Mouse (Mus musculus) cerebellum, adult 18-20 months (tissue): ENCODE measurements around the gene Nav1.

Source experiments
- DNase-seq, 2 experiments: peaks; one replicate each; pipeline ENCODE4 v3.0.0; 2021

Gene Nav1

DNA sequence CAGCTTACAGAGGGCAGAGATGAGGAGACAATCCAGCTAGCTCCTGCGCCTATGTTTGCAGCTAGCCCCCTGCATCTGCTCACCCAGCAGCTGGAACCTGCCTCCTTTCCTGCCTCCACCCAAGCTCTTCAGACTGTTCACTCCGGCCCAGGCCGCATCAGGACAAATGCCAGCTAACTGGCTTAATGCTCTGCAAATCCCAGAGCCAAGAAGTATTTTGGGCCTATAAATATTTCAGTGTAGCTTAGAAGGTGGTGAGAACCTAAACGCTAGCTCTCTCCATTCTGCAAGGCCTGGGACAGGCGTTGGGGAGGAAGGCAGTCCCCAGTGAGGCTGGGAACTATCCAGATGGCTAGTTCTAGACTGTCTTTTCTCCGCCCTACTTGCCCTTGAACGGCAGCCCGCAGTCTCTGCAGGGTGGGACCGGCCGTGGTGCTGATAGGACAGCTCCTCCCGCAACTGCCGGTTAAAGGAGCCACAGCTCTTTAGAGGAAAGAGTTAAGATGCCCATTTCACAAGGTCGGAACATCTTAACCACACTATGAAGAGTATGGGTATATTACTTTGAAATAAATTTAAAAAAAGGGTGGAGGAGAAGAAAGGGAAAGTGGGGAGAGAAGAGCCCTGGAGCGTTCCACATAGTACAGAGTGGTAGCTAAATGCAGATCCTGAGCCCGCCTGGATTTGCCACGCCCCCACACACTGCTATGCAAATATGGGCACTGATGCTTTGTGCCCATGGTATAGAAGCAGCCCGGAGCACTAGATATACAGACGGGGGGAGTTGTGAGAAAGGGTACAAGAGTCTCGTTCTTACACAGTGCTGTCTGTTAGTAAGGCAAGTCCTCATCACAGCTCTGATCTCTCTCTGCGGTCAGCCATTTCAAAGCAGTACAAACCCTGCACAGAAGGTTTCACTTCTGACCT is 8.9 kb upstream of the Nav1 start:
- DNase-seq: peak; percentile 55 to 60

DNA sequence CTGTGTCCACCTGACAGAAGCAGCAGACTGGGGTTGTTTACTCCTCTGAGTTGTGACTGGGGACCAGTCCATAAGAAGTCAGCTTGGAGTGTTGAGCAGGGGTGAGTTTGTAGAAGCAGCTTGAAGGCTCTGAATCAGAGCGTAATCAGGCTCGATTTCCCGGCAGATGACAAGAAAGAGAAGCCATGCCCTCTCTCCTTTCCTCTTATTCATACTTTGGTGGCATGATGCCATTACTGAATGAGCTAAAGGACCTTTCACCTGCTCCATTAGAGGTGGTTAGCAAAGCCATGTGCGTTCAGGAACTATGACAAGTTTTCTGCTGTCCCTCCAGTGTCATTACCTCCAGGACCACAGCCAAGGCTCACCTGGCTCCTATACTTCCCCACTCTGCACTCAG is 2.5 kb upstream of the Nav1 start:
- no peak for DNase-seq

DNA sequence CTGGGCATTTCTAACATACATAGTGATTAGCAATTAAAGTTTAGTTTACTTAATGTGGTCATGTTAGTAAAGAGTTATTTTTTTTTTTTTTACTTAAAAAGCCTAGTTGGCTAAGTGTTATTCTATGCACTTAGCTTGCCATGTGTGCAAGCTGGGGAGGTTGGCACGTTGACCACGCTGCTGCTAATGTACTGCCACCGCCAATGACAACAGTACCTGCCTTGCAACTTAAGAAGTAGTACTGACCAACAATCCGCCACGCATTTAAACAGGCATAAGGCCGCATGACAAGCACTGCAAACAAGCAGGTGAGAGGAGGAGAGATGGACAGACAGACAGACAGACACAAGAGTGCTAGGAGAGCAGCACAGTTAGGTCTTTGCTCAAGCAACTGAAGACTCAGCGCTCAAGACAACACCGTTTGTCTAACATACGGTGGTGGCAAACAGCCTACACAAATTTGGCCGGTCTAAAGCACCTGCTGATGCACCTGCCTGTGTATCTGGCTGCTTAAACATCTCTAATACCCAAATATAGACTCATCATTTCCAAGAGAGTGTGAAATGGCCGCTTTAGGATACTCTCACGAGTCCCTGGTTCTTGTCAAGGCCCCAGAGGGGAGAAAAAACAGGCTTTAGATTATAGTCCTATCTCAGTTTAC is 610 bp downstream of the Nav1 start:
- DNase-seq: peak; percentile 68 to 72

DNA sequence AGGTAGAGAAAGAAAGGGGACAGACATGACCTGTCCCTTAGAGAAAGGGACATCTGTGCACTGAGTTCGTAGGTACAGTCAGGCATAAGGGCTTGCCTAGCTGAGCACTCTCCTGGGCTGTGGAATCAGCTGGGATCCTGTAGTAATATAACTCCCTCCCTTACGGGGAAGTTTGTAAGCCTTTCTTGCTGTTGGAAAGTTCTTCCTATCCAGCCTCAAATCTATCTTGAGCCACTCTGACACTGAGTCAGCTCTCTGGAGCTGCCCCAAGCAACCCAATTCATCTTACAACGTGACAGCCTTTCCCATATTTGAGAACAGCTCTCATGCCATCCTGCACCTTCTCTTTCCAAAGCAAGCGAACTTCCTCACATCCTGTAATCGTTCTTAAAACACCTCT is 1.6 kb downstream of the Nav1 start:
- no peak for DNase-seq

DNA sequence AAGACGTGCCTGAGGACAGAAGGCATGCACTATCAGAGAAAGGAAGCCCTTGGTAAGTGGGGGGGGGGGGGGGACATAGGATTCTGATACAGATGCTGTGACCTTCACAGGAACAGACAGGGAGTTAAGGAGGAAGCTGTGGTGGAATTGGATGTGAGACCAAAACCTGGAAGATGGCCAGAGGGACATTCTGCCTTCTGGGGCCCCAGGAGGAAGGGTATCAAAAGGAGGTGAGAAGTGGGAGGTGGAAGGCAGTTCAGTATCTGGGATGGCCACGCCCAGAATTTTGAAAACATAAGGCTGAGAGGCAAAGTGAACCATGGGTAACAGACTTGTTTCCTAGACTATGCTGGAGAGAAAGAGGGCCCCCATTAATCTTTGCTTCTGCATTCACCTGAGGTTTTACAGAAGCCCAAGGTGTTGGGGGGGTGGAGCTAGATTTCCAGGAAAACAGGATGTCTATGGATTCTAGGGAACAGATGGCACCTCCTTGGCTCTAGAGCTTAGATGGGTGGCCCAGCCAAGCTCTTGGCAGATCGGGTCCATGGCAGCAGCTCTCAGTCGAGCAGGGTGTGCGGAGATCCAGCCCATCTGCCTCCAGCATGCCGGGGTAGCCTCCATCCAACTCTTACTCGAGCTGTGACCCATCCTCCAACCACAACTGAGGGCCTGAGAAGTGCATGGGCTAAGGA is 2.6 kb downstream of the Nav1 start:
- peak; percentile 83 to 88 for DNase-seq

DNA sequence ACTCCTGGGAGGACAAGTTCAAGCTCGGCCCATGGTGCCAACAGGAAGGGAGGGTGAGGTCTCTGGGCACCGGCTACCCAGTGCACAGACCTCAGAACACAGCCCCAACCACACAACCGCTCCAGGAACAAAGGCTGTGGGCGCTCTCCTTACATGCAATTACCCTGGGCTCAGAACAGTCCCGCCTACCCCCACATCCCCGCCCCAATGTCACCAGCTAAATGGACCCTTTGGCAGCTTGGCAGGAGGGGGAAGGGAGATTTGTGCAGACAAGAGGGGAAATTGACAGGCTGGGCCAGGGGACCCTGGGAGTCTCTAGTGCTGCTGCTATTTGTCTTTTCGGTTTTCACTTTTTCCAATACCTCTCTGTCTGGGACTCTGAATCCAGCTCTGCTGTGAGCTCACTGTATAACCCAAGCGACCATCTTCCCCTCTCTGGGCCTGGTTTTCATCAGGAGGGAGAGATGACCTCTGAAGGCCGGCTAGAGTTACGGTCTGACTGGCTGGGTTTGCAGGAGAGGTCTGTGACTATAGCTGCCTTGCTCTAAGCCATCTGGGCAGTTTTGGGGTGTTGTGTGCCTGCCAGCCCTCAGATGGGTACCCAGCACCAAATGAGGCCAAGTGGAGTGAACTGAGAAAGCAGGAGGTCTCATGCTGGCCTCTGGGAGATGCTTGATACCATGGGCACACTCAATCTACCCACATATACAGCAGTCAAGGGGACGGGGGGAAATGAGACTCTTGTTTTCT is 3.8 kb downstream of the Nav1 start:
- no peak for DNase-seq

DNA sequence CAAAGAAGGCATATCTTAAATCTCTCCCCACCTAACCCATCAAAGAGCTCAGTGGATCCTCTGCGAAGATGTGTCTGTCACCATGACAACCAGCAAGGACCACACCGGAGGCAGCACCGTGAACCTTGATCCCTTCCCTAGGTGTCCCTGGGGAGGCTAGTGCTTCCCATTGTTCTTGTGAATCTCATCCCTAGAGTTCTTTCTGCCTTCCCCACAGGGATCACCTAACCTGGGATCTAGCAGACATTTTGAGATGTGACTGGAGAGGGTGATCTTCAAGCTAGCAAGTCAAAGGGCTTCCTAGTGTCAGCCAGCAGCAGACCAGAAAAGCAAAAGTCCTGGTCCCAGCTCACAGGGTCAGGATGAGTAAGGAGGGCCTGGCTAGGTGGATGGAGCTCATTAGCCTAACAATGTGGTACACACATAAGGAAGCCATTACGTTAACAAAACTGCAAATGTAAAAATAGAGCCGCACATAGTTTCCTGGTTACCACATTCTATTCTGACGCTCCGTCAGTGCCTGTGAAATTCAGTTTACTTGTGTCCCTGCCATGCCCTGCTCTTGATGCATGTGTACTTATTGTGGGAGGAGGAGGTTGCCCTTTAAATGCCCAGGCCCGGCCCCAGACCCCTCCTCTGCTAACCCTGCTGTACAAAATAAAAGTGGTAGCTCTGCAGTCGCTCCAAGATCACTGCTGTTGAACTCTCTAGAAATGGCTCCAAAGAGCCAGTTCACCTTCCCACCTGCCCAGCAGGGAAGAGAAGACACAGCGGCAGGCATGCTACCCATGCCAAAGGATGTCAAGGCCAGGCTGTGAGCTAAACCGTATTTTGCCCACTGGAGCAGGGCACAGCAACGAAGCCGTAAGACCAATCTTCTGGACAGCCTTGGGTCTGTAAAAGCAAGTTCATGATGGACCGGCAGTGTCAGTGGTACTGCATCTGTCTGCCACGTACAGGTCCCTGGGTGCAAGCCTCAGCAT is 6.8 kb downstream of the Nav1 start:
- DNase-seq: no peak

DNA sequence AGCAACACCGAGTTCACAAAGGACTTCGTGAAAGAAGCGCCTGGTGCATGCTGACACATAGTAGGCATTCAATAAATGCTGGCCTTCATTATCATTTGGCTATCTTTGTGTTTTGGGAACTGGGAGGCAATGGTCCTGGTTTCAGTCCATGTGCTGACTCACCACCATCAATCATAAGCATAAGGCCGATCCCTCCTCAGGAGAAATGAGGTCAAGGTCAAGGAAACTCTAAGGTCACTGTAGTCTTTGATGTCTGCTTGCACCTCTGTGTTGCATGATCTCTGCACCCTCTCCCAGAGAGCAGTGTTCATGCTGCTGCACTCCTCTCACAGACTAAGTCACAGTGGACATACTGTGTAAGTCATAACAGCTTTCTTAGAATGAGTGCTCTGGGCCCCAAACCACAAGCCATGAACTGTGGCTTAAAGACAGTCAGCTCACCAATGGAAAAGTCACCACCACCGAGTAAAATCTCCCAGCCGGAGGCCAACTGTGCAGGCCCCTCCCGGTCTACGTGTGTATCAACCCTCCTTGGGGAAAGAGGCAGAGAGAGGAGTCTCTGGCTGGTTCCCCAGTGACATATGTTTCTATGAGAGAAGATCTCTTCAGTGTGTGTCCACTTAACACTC is 8.7 kb downstream of the Nav1 start:
- DNase-seq: no peak

DNA sequence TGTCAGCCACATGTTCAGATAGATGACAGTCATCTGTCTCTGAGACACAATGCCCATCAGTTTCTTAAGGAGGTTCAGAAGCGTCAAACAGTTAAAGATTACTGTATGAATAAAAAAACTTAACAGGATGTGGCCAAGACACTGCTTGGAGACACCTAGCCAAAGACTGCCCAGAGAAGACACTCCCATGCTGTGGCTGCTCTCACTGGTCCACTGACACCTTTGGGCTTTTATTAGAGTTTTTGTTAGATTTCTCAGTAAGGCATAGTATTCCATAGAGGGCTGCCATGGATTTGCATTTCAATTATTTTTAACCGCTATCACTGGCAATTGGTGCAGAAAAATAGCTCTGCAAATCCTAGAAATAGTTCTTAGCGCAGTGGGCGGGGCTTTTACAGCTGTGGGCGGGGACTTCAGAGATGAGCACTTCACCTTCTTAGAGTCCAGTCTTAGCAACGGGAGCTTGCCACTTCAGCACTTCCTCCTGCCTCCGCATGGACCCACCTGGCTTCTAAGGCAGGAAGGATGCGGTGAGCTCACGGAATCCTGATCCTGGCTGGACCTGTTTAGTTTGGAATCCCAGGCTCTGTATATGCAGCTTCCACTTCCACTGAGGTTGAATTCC is 12.7 kb downstream of the Nav1 start:
- no peak for DNase-seq

DNA sequence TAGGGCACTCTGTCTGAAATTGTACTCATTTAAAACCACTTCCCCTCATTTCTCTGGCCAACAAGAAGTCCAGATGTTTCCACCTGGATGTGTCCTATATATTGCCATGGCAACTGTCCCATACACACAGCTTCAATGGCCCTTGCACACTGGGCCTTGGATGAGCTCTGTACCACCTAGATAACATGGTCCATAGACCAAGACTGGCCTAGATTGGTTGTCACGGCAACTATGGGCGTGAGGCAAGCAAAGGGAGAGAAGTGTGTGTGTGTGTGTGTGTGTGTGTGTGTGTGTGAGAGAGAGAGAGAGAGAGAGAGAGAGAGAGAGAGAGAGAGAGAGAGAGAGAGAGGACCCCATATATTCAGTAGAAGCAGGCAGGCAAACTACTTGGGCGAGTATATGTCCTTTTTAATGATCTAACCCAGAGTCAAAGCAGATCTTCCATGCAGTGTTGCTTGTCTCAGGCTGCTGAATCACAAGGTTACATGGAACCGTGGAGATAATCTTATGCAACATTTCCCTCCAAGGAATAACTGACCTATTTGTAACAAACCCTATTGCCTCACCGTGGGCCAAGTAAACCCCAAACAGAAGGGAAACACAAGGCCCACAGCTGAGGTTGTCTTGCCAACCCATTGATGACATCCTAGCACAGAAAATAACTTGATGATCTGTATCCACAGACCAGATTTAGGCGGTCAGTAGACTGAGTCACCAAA is 13.4 kb downstream of the Nav1 start:
- DNase-seq: no peak

DNA sequence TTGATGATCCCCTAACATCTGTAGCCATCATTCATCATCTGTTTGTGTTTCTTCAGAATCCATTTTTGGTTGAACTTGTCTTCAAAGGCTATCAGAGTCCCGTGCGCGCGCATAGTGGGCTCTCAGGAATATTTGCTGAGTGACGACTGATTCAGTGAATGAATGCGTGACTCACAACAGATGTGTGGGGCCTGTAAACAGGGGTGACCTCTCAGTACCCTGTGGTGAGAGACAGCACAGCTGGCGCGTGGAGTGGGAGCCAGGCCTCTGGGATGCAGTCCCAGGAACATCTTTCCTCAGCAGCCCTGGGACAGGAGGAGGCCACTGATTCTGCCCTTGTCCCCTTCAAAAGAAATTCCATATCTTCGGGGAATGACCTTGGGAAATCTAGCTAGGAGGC is 16.3 kb downstream of the Nav1 start:
- DNase-seq: no peak

DNA sequence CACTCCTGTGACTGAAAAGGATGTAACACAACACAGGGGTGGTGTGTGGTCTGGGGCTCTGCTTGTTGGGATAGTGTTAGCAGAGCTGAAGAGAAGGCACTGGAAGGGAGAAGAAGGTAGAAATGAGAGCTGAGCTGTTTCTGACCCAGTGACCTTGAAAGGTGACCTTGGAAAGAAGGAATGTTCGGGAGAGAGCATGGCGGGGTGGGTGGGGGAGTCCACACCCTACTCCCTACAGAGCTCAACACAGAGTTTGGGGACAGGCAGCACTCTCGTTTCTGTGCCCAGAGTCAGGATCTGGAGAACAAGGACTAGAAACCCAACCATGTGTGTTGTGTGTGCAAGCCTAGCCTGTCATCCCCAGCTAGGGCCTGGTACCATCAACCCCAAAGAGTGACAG is 18.1 kb downstream of the Nav1 start:
- DNase-seq: no peak

DNA sequence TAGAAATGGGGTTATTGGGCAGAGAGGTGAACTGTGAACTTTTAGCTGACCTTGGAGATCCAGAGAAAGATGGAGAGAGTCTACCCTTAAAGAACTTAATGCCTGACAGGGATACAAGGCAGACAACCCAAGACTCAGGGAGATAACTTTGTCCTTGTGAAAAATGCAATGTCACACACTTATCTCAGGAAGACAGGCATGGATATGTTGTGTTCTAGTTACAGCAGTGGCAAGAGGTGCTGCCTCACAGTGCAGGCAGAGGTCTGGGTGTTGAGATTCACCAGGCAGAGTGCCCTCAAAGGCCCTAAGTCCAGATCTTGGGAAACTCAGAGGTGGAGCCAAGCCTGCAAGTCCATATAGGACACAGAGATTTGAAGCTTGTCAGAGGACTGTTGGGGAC is 20.2 kb downstream of the Nav1 start:
- DNase-seq: no peak

DNA sequence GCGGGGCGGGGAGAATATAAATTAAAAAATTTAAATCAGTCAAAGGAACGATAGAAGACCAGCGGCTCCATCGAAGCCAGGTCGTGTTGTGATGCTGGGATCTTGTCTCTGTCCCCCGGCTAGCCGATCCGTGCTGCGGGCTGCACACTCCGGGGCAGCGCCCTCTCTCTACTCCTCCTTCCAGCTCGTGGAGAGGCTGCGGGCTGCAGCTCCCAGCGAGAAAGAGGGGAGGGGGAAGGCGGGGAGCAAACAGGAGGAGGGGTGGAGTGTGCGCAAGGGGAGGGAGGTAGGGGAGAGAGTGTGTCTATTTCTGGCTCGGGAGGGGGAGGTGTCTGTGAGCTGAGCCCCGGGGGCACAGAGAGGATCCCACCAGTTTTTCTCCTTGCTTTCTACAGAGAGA is 21.5 kb downstream of the Nav1 start:
- DNase-seq: peak; percentile 20 to 30

DNA sequence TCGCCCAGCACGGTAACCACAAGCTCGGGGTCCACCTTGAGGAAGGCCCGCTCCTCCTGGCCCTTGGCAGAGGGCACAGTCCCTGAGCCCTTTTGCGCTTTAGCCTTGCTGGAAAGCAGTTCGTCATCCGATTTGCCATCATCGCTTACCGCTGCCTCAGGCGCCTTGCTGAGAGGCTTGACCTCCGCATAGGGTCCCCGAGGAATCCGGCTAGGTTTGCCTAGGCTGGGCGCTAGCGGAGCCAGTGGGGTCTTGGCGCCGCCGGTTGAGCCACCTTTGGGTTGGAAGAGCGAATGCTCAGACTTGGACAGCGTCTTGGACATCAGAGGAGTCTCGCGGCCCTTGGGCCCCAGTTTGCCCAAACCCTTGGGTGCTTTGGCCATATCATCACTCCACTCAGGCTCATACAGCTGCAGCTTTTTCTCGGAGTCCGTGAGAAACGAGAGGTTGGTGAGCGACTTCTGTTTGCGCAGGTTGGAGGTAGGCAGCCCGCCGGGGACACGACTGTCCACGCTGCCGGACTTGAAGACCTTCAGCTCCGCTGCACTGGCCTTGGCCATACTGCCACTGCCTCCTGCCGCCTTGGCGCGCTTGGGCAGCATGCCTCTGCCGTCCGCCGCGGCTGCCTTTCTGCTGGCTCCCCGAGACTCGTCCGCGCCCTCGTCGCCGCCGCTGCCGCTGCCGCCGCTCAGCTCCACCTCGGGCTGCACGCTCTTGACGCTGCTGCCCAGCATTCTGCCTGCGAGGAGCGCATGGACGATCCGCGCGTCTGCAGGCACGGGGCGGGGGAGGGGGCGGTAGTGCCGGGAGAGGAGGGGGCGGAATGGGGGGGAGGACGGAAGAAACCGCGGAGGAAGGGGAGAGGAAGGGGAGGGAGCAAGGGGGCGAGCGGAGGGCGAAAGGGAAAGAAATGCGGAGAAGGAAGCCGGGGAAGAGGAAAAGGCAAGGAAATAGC is 22.2 kb downstream of the Nav1 start:
- peak; percentile 22 to 47 for DNase-seq

DNA sequence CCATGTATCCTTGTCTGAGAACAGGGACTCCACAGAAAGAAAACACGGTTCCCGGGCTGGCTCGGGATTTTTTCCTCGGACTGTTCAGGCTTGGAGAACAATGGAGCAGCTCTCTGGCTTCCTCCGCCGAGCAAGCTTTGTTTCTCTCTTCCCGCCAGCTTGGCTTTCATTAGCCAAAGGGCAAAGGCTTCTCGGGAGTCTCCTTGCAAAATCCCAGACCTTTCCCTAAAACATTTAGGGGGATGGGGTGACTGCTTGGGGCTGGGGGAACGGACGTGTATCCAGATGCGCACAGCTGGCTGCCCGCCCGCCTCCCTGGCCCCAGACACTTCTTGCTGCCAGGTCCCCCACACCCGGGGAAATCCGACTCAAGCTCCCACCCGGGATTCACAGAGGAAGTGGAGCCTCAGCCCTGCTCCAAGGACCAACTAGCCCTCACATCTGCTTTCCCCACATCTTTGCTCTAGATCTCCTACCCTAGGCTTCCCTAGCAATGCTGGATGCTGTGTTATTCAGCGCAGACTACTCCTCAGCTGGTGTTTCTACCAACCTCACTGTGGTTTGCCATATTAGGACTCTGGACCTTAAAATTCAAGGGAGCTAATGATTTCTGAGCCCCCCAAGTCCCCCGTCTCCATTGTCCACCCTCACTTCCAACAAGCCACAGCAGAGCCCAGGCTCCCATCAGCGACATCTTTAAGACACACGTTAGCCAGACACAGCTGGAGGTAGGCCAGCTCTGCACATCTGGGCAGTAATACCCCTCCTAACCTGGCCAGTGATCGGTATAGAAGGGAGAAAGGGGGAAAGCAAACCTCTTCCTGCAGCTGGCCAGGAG is 23.2 kb downstream of the Nav1 start:
- no peak for DNase-seq

DNA sequence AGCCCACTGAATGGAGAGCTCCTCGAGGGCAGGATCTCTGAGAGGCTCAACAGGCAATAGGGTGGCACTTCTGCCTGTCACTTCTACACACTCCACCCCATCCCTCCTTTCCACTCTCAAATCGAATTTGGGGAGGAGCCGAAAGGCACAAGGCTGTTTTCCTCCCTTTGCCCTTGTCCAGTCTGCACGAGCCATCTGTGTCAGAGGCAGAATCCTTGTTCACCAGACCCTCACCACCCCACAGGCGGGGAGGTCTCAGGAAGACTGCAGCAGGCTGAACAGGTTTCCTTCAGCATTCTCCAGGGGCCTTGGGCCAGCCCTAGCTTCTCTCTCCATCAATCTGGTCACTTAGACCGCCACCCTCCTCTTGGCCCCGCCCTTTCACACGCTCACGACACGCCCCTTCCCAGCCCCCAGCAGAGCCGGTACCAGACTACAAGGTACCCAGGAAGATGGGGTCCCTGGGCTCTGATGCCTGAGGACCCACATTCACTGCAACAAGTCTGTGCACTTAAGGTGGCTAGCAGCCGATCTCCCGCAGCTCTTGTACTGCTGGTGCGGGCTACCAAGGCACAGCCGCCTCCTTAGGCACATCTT is 23.9 kb downstream of the Nav1 start:
- peak; percentile 23 to 40 for DNase-seq
